Mouse (Mus musculus) intestine, embryonic 16.5 days (tissue): Measurements from ENCODE around the gene Fh1. TPM values are rescaled to one million over a fixed set of nuclear protein-coding genes. Genes with fewer than 3 reads are reported as not detected.
A peak's percentile ranks its signal among the peaks of the same experiment; 100 is the strongest.

Source experiments
- ATAC-seq: fragments of 200-750 bp; cut with Nextera tagmentation; 2 replicates; pipeline ENCODE4 v1.8.0; 2017; ENCODE audit warnings: moderate TSS enrichment, moderate library complexity
- H3K27ac ChIP-seq: fragments of 300-500 bp; sonication (generic); 2 replicates; pipeline ENCODE4 v1.5.1; 2014; ENCODE audit warnings: mild to moderate bottlenecking, low read length
- H3K27me3 ChIP-seq: fragments of 300-500 bp; sonication (generic); replicated peaks from 2 replicates; pipeline ENCODE4 v1.6.1; 2014; ENCODE audit warnings: low read length, control low read depth, mixed read lengths; ENCODE audit not compliant: control insufficient read depth, insufficient read depth
- H3K36me3 ChIP-seq: fragments of 300-500 bp; sonication (generic); 2 replicates; pipeline ENCODE4 v1.6.1; 2014; ENCODE audit warnings: low read length, control low read depth; ENCODE audit not compliant: control insufficient read depth, insufficient read depth
- H3K4me1 ChIP-seq: fragments of 300-500 bp; sonication (generic); 2 replicates; pipeline ENCODE4 v1.6.1; 2014; ENCODE audit warnings: low read length, control low read depth, mixed read lengths; ENCODE audit not compliant: control insufficient read depth, insufficient read depth
- H3K4me2 ChIP-seq: fragments of 300-500 bp; sonication (generic); 2 replicates; pipeline ENCODE4 v1.6.1; 2014; ENCODE audit warnings: low read depth, low read length, control low read depth
- H3K4me3 ChIP-seq: fragments of 300-500 bp; sonication (generic); 2 replicates; pipeline ENCODE4 v1.5.1; 2014; ENCODE audit warnings: mild to moderate bottlenecking, low read length
- H3K9ac ChIP-seq: fragments of 300-500 bp; sonication (generic); 2 replicates; pipeline ENCODE4 v1.6.1; 2014; ENCODE audit warnings: low read depth, low read length
- H3K9me3 ChIP-seq: fragments of 300-500 bp; sonication (generic); 2 replicates; pipeline ENCODE4 v1.6.1; 2016; ENCODE audit warnings: low read length, control low read depth; ENCODE audit not compliant: control insufficient read depth
- WGBS: fragments of 180-500 bp; shearing (Covaris S2); extraction: QIAGEN DNeasy Blood & Tissue Kit; methylation state at CpG from one replicate; pipeline ENCODE4 v1.1.7; 2014; 5-methylcytosine and 5-hydroxymethylcytosine counted together
- polyA plus RNA-seq: library from polyadenylated mRNA; unstranded; fragments of >200 nt; fragmentation: Nextera tagmentation; extraction: Ambion mirVana; gene quantifications from 2 replicates; pipeline ENCODE4 v1.2.1, GENCODE M21; 2015

The Fh1 gene
- polyA plus RNA-seq, 1 experiment from 2014 or later, result 176 TPM

- Histone ChIP-seq H3K36me3 (no peaks in the 10 kb centered on the region), H3K9me3 (no peaks in the 10 kb centered on the region), H3K4me1 (peaks cover 4% of the 10 kb centered on the region), H3K4me3 (no peak overlapping the region), H3K9ac (no peak overlapping the region), H3K27me3 (no peaks in the 10 kb centered on the region), H3K27ac (no peak overlapping the region), H3K4me2 (no peak overlapping the region)
- ATAC-seq, result no peak
- 84% methylated on average over 6 of the region's 6 CpGs for WGBS
These were observed 3.8 kb upstream of the Fh1 start for GRCm38 (mm10) chr1:175629248-175629647.

DNA sequence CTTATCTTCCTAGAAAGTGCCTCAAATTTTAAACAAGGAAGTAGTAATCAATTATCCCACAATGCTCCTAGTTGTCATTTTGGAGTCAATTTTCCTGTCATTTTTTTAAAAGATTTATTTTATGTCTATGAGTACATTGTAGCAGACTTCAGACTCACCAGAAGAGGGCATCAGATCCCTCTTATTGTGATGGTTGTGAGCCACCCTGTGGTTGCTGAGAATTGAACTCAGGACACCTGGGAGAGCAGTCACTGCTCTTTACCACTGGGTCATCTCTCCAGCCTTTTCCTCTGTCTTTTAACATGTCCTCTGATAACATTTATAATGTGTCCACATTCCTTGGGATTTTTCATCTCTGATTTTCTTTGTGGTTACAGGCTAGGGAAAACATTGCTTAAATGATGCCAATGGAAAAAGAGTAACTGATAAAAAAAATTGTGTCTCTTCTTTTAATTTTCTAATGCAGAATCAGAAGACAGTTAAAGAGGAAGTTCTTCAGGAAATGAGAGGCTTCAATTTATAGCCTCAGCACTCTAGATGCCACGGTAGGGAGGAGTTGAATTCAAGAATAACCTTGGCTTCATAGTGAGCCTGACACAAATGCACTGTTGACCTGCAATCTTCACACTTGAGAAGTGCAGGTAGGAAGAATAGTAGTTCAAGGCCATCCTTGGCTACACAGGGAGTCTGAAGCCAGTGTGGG lies 706 bp upstream of the Fh1 start:
- 76% methylated on average over 1 of the region's 1 CpGs for WGBS

GRCm38 (mm10) chr1:175623656-175624055 lies 1.8 kb downstream of the Fh1 start:
- ATAC-seq, result no peak
- H3K36me3 ChIP-seq, result peaks cover 10% of the 10 kb centered on the region; the same call in 1 of the 2 replicates
- no peak overlapping the region for H3K4me3 ChIP-seq
- H3K9me3 ChIP-seq, result no peaks in the 10 kb centered on the region
- no peak overlapping the region for H3K27ac ChIP-seq
- H3K4me2 ChIP-seq, result no peak overlapping the region
- no peaks in the 10 kb centered on the region for H3K27me3 ChIP-seq
- peaks cover 10% of the 10 kb centered on the region for H3K4me1 ChIP-seq
- WGBS, result 82% methylated on average over 6 of the region's 6 CpGs
- H3K9ac ChIP-seq, result 0 out of 2 replicates have a peak overlapping the region, but pooled peaks have one; percentile 7

More for the DNA sequence above, 706 bp upstream of the Fh1 start:
- peak overlapping the region; percentile 60 for H3K9ac ChIP-seq
- peak overlapping the region; percentile 96 for H3K4me3 ChIP-seq
- H3K27me3 ChIP-seq, result no peaks in the 10 kb centered on the region
- peak; percentile 53 for ATAC-seq
- H3K27ac ChIP-seq, result peak overlapping the region; percentile 84
- no peaks in the 10 kb centered on the region for H3K9me3 ChIP-seq
- H3K4me1 ChIP-seq, result peaks cover 10% of the 10 kb centered on the region
- H3K36me3 ChIP-seq, result peaks cover 3% of the 10 kb centered on the region; the same call in 1 of the 2 replicates
- H3K4me2 ChIP-seq, result peak overlapping the region; percentile 75

DNA sequence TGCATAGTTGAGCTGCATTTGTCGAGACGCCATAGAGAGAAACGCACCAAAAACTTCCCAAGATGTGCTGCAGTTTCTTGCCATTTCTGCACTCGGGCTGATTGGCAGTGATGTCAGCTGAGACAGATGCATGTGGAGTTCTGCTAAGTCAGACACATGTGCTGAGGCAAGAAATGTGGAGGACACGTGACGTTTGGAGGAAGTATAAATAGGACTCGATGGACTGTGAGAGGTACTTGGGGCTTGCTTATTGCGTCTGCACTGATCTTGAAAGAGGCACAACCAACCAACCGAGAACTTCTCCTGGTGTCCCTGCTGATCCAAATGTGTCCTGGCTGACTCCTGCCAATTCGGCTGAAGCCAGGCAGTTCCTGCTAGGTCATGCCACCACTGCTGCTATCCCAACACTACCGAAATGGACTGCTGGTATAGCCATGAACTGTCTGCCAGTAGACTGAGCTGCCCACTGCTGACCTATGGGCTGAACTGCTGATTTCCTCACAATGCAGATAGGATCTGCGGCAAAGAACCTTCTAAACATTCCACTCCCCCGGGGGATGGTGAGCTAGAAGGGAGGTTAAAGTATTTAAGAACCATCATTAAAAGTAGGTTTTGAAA lies 5.5 kb downstream of the Fh1 start, which contains the start of gene Kmo:
Gene Kmo, plus strand, starts transcription at position 568 of the 618 bp plus-strand sequence.
- WGBS, result 91% methylated on average over 13 of the region's 13 CpGs
- Histone ChIP-seq H3K27ac (no peak within 1 kb of the TSS), H3K9me3 (no peaks in the 10 kb centered on the region), H3K9ac (no peak within 1 kb of the TSS), H3K4me2 (no peak within 1 kb of the TSS), H3K4me1 (peaks cover 10% of the 10 kb centered on the region), H3K27me3 (no peaks in the 10 kb centered on the region), H3K36me3 (peaks cover 22% of the 10 kb centered on the region), H3K4me3 (no peak within 1 kb of the TSS)
- ATAC-seq, result no peak

GRCm38 (mm10) chr1:175614992-175615391 lies 10.4 kb downstream of the Fh1 start:
- H3K27me3 ChIP-seq, result no peaks in the 10 kb centered on the region
- H3K4me3 ChIP-seq, result no peak overlapping the region
- no peaks in the 10 kb centered on the region for H3K9me3 ChIP-seq
- WGBS, result 94% methylated on average over 9 of the region's 9 CpGs
- no peak overlapping the region for H3K27ac ChIP-seq
- ATAC-seq, result no peak
- H3K9ac ChIP-seq, result no peak overlapping the region
- no peak overlapping the region for H3K4me2 ChIP-seq
- peaks cover 32% of the 10 kb centered on the region for H3K36me3 ChIP-seq
- H3K4me1 ChIP-seq, result no peaks in the 10 kb centered on the region

GRCm38 (mm10) chr1:175608708-175609107 lies 16.7 kb downstream of the Fh1 start:
- Histone ChIP-seq H3K4me1 (no peaks in the 10 kb centered on the region), H3K9me3 (no peaks in the 10 kb centered on the region), H3K9ac (no peak overlapping the region), H3K36me3 (peaks cover 15% of the 10 kb centered on the region), H3K4me2 (no peak overlapping the region), H3K27me3 (no peaks in the 10 kb centered on the region), H3K4me3 (no peak overlapping the region), H3K27ac (no peak overlapping the region)
- 92% methylated on average over 3 of the region's 3 CpGs for WGBS
- ATAC-seq, result no peak

DNA sequence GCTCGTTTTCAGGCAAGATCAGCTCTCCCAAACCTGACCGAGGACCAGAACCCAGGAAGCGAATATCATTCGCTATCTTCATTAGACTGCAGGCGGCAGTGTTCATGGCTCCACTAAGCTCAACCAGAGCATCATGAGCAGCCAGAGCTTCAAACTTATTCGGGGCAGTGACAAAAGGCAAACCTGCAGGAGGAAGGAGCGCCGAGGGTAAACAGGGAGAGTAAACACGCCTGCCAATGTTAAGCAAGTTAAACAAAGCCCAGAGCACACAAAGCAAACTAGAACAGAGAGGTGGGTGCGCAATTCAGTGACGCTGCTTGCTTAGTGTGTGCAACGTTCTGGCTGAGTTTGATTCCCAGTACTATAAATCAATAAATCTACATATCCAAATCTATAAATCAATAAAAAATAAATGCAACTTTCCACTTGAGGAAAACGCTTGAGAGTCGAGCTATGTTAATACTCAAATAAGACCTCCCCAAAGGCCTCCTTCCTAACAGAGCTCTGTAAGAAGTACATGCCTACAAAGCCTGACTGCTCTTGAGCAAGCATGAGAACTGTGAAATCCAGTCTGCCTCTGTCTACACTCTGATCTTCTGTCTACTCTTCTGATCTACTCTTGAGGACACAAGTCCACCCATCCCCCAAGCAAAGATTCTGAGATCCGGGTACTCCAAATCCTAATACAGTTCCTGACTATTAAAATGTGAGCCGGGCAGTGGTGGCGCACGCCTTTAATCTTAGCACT lies 17.4 kb downstream of the Fh1 start:
- Histone ChIP-seq H3K27me3 (no peaks in the 10 kb centered on the region), H3K4me3 (no peak overlapping the region), H3K36me3 (peaks cover 16% of the 10 kb centered on the region; the same call in 1 of the 2 replicates), H3K4me2 (no peak overlapping the region), H3K27ac (no peak overlapping the region), H3K4me1 (no peaks in the 10 kb centered on the region), H3K9ac (no peak overlapping the region), H3K9me3 (no peaks in the 10 kb centered on the region)
- peak; percentile 56; the same call in 1 of the 2 replicates for ATAC-seq
- 70% methylated on average over 18 of the region's 18 CpGs for WGBS

GRCm38 (mm10) chr1:175607308-175607707 lies 18.1 kb downstream of the Fh1 start:
- 70% methylated on average over 6 of the region's 6 CpGs for WGBS
- no peak overlapping the region for H3K27ac ChIP-seq
- ATAC-seq, result peak; percentile 26; the same call in 1 of the 2 replicates
- no peaks in the 10 kb centered on the region for H3K9me3 ChIP-seq
- no peak overlapping the region for H3K9ac ChIP-seq
- H3K4me1 ChIP-seq, result no peaks in the 10 kb centered on the region
- H3K27me3 ChIP-seq, result no peaks in the 10 kb centered on the region
- H3K4me2 ChIP-seq, result no peak overlapping the region
- peaks cover 20% of the 10 kb centered on the region for H3K36me3 ChIP-seq
- no peak overlapping the region for H3K4me3 ChIP-seq

DNA sequence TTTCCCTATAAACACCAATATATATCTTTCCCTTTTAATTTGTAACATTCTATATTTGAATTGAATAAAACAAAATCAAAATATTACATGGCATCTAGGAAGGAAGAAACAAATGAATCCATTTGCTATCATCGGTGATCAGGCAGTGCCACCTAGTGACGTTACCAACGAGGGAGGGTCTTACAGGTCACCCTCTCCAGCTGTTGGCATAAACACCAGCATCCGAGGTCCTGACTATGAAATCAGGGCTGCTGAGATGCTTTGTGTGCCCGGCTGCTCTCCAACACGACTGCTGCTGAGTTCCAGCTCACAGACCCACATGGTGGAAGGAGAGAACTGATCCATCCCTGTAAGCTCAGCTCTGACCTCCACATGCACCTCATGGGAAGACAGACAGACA lies 22.0 kb downstream of the Fh1 start:
- no peaks in the 10 kb centered on the region for H3K9me3 ChIP-seq
- H3K27me3 ChIP-seq, result no peaks in the 10 kb centered on the region
- peaks cover 18% of the 10 kb centered on the region for H3K36me3 ChIP-seq
- no peak overlapping the region for H3K27ac ChIP-seq
- WGBS, result 64% methylated on average over 6 of the region's 6 CpGs
- no peak for ATAC-seq
- no peak overlapping the region for H3K9ac ChIP-seq
- no peak overlapping the region for H3K4me2 ChIP-seq
- H3K4me1 ChIP-seq, result no peaks in the 10 kb centered on the region
- no peak overlapping the region for H3K4me3 ChIP-seq
